Mouse (Mus musculus): ENCODE results near the gene Mgat4a. TPM values are rescaled to one million over a fixed set of nuclear protein-coding genes. Genes with fewer than 3 reads are reported as not detected.
"Not testable (repeated sequence)": the region's sequence is repeated elsewhere in the genome, so short reads cannot be mapped to it uniquely, and the experiment has no call there.

Gene Mgat4a
- total RNA-seq, 2 experiments from 2014 or later, result 2.9 to 12.9 TPM

- no peak for ATAC-seq (replicated peaks; ENCODE audit: low FRiP score, low TSS enrichment, poor library complexity, severe bottlenecking)
Observed at GRCm38 (mm10) chr1:37534532-37535108, 6.2 kb downstream of the Mgat4a start.

- no peak for ATAC-seq (replicated peaks; ENCODE audit: low FRiP score, low TSS enrichment, poor library complexity, severe bottlenecking)
Observed at GRCm38 (mm10) chr1:37533181-37533580, 7.6 kb downstream of the Mgat4a start.

- no peak for ATAC-seq (replicated peaks; ENCODE audit: low FRiP score, low TSS enrichment, poor library complexity, severe bottlenecking)
Observed at GRCm38 (mm10) chr1:37532533-37532840, 8.3 kb downstream of the Mgat4a start.

GRCm38 (mm10) chr1:37531654-37532532, 8.9 kb downstream of the Mgat4a start:
- ATAC-seq (replicated peaks; ENCODE audit: low FRiP score, low TSS enrichment, poor library complexity, severe bottlenecking), result no peak

- no peak for ATAC-seq (replicated peaks; ENCODE audit: low FRiP score, low TSS enrichment, poor library complexity, severe bottlenecking)
Observed at GRCm38 (mm10) chr1:37530061-37530460, 10.8 kb downstream of the Mgat4a start.

GRCm38 (mm10) chr1:37526257-37526656, 14.6 kb downstream of the Mgat4a start:
- ATAC-seq (replicated peaks; ENCODE audit: low FRiP score, low TSS enrichment, poor library complexity, severe bottlenecking), result no peak

- no peak for ATAC-seq (replicated peaks; ENCODE audit: low FRiP score, low TSS enrichment, poor library complexity, severe bottlenecking)
Observed at GRCm38 (mm10) chr1:37524669-37525068, 16.1 kb downstream of the Mgat4a start.

- ATAC-seq (replicated peaks; ENCODE audit: low FRiP score, low TSS enrichment, poor library complexity, severe bottlenecking), result not testable (repeated sequence)
Observed at GRCm38 (mm10) chr1:37524122-37524521, 16.7 kb downstream of the Mgat4a start.

GRCm38 (mm10) chr1:37523548-37523947, 17.3 kb downstream of the Mgat4a start:
- ATAC-seq (replicated peaks; ENCODE audit: low FRiP score, low TSS enrichment, poor library complexity, severe bottlenecking), result not testable (repeated sequence)

GRCm38 (mm10) chr1:37522101-37522500, 18.7 kb downstream of the Mgat4a start:
- ATAC-seq (replicated peaks; ENCODE audit: low FRiP score, low TSS enrichment, poor library complexity, severe bottlenecking), result no peak

GRCm38 (mm10) chr1:37518791-37519190, 22.0 kb downstream of the Mgat4a start:
- no peak for ATAC-seq (replicated peaks; ENCODE audit: low FRiP score, low TSS enrichment, poor library complexity, severe bottlenecking)

GRCm38 (mm10) chr1:37518124-37518720, 22.6 kb downstream of the Mgat4a start:
- ATAC-seq (replicated peaks; ENCODE audit: low FRiP score, low TSS enrichment, poor library complexity, severe bottlenecking), result 0 out of 2 replicates have a peak, but pooled peaks have one; percentile 14

- ATAC-seq (replicated peaks; ENCODE audit: low FRiP score, low TSS enrichment, poor library complexity, severe bottlenecking), result no peak
Observed at GRCm38 (mm10) chr1:37512961-37513431, 27.8 kb downstream of the Mgat4a start.

GRCm38 (mm10) chr1:37512109-37512640, 28.6 kb downstream of the Mgat4a start:
- ATAC-seq (replicated peaks; ENCODE audit: low FRiP score, low TSS enrichment, poor library complexity, severe bottlenecking), result no peak

- ATAC-seq (replicated peaks; ENCODE audit: low FRiP score, low TSS enrichment, poor library complexity, severe bottlenecking), result no peak
Observed at GRCm38 (mm10) chr1:37510193-37510592, 30.6 kb downstream of the Mgat4a start.

- ATAC-seq (replicated peaks; ENCODE audit: low FRiP score, low TSS enrichment, poor library complexity, severe bottlenecking), result no peak
Observed at GRCm38 (mm10) chr1:37509437-37509836, 31.4 kb downstream of the Mgat4a start.

- ATAC-seq (replicated peaks; ENCODE audit: low FRiP score, low TSS enrichment, poor library complexity, severe bottlenecking), result no peak
Observed at GRCm38 (mm10) chr1:37505348-37505730, 35.5 kb downstream of the Mgat4a start.

GRCm38 (mm10) chr1:37504716-37505347, 36.0 kb downstream of the Mgat4a start:
- no peak for ATAC-seq (replicated peaks; ENCODE audit: low FRiP score, low TSS enrichment, poor library complexity, severe bottlenecking)

- no peak for ATAC-seq (replicated peaks; ENCODE audit: low FRiP score, low TSS enrichment, poor library complexity, severe bottlenecking)
Observed at GRCm38 (mm10) chr1:37503656-37504055, 37.2 kb downstream of the Mgat4a start.

- ATAC-seq (replicated peaks; ENCODE audit: low FRiP score, low TSS enrichment, poor library complexity, severe bottlenecking), result peak; percentile 65
Observed at GRCm38 (mm10) chr1:37502354-37502753, 38.5 kb downstream of the Mgat4a start.
